Mouse (Mus musculus): Measurements from ENCODE around the gene 1700028P14Rik. TPM values are rescaled to one million over a fixed set of nuclear protein-coding genes. Genes with fewer than 3 reads are reported as not detected.

Gene 1700028P14Rik
- not detected for polyA plus RNA-seq (2012; fragmentation: generic; extraction: Trizol)

DNA sequence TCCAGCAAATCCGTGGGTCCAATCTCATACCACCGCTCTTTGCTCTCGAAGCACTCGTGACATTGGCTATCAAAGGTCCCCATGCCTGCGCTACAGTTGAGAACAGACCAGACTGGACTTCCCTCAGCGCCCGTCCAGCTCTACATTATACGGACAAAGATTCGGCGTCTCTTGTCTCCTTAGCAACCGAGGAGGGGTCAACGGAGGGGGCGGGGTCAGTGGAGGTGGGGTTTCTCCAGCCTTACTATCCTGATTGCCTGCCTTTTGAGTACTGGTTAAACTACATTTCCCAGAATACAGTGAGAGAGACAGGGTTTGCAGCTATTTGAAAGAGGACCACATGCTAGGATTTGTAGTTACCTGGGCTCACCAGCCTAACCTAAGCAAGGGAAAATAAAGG is at the start of gene 1700028P14Rik:
Gene 1700028P14Rik, minus strand, starts transcription at position 169 of the 400 bp plus-strand sequence.
- Histone ChIP-seq H3ac (ENCODE audit: control insufficient read depth, insufficient read length) (no peak within 1 kb of the TSS), H3K36me3 (ENCODE audit: control insufficient read depth, insufficient read depth) (no peaks in the 10 kb centered on the region), H3K27me3 (ENCODE audit: control insufficient read depth, insufficient read depth, insufficient read length) (peaks cover 4% of the 10 kb centered on the region), H3K4me2 (ENCODE audit: low read depth) (no peak within 1 kb of the TSS), H3K79me2 (ENCODE audit: control insufficient read depth, insufficient read depth) (no peaks in the 10 kb centered on the region), H3K4me3 (no peak within 1 kb of the TSS)
- no peak for TF ChIP-seq MYOD1 (IDR thresholded peaks at IDR 0.05; ENCODE audit: control insufficient read depth in 1 of 3, insufficient read length in 2 of 3, low read depth in 2 of 3)
- TF ChIP-seq CEBPB (IDR thresholded peaks at IDR 0.05; ENCODE audit: insufficient read depth, poor library complexity, severe bottlenecking), result no peak
- TF ChIP-seq MAX (IDR thresholded peaks at IDR 0.05; ENCODE audit: low read depth), result no peak
- no peak for TF ChIP-seq TCF12 (IDR thresholded peaks at IDR 0.05; ENCODE audit: insufficient read depth, poor library complexity, severe bottlenecking)
- TF ChIP-seq REST (IDR thresholded peaks at IDR 0.05; ENCODE audit: insufficient read depth, insufficient read length), result no peak
- TF ChIP-seq E2F4 (IDR thresholded peaks at IDR 0.05; ENCODE audit: insufficient read depth), result no peak
- TF ChIP-seq USF1 (IDR thresholded peaks at IDR 0.05; ENCODE audit: low read depth), result no peak
- TF ChIP-seq SRF (IDR thresholded peaks at IDR 0.05; ENCODE audit: control insufficient read depth, insufficient read length, low read depth), result no peak
- no peak for TF ChIP-seq TCF3 (IDR thresholded peaks at IDR 0.05; ENCODE audit: insufficient read length, low read depth)
- no peak for TF ChIP-seq POLR2AphosphoS2 (IDR thresholded peaks at IDR 0.05; ENCODE audit: insufficient read length, low read depth)
- no peak for TF ChIP-seq POLR2A (IDR thresholded peaks at IDR 0.05; ENCODE audit: insufficient read length, low read depth)
- no peak for TF ChIP-seq MYOG (IDR thresholded peaks at IDR 0.05; ENCODE audit: control insufficient read depth in 1 of 3, insufficient read depth in 1 of 3, insufficient read length in 2 of 3, low read depth in 2 of 3)

DNA sequence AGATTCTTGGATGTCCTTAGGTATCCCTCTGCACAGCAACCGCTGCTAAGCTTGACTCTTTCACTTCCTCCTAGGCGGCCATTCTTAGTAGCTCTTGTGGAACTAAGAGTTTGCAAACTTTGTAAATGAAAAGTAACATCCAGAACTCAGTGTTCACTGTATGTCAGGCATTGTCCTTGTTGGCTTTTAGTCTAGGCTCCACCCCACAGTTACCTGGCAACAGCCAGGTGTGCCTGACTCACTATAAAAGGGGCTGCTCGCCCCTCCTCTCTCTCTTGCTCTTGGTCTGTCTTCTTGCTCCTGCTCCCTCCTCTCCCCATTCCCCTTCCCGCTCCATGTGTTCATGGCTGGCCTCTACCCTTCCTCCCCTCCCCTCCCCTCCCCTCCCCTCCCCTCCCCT is 46.5 kb upstream of the 1700028P14Rik start:
- no peaks in the 10 kb centered on the region for H3K36me3 ChIP-seq (ENCODE audit: control insufficient read depth, insufficient read depth)
- no peak overlapping the region for H3K4me2 ChIP-seq (ENCODE audit: low read depth)
- H3K4me3 ChIP-seq, result no peak overlapping the region
- H3K27me3 ChIP-seq (ENCODE audit: control insufficient read depth, insufficient read depth, insufficient read length), result no peaks in the 10 kb centered on the region
- peaks cover 6% of the 10 kb centered on the region for H3K79me2 ChIP-seq (ENCODE audit: control insufficient read depth, insufficient read depth)
- TF ChIP-seq E2F4 (IDR thresholded peaks at IDR 0.05; ENCODE audit: insufficient read depth) (no peak), USF1 (IDR thresholded peaks at IDR 0.05; ENCODE audit: low read depth) (no peak), TCF3 (IDR thresholded peaks at IDR 0.05; ENCODE audit: insufficient read length, low read depth) (no peak), POLR2A (IDR thresholded peaks at IDR 0.05; ENCODE audit: insufficient read length, low read depth) (no peak), REST (IDR thresholded peaks at IDR 0.05; ENCODE audit: insufficient read depth, insufficient read length) (no peak), SRF (IDR thresholded peaks at IDR 0.05; ENCODE audit: control insufficient read depth, insufficient read length, low read depth) (no peak), TCF12 (IDR thresholded peaks at IDR 0.05; ENCODE audit: insufficient read depth, poor library complexity, severe bottlenecking) (no peak), MAX (IDR thresholded peaks at IDR 0.05; ENCODE audit: low read depth) (no peak), CEBPB (IDR thresholded peaks at IDR 0.05; ENCODE audit: insufficient read depth, poor library complexity, severe bottlenecking) (no peak)
- H3ac ChIP-seq (ENCODE audit: control insufficient read depth, insufficient read length), result no peak overlapping the region

DNA sequence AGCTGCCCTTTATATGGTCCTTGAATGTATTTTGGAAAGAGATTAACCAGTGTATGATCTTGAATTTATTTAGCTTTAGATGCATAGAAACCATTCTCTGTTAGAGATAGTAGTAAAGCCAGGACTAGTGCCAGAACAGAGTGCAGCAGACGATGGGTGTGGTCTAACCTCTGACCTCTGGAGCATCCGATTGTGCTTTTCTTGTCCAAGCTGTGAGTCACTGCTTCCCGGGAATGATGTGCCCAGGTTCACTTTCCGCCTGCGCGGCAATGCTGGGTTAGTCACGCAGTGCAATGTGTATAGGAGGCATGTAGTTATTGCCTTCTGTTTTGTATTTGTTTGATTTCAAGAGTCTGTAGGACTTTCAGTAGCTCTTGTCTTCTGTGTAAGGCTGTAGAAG is 45.8 kb upstream of the 1700028P14Rik start:
- Histone ChIP-seq H3K4me3 (no peak overlapping the region), H3K27me3 (ENCODE audit: control insufficient read depth, insufficient read depth, insufficient read length) (no peaks in the 10 kb centered on the region), H3K36me3 (ENCODE audit: control insufficient read depth, insufficient read depth) (no peaks in the 10 kb centered on the region), H3K4me2 (ENCODE audit: low read depth) (no peak overlapping the region), H3ac (ENCODE audit: control insufficient read depth, insufficient read length) (no peak overlapping the region), H3K79me2 (ENCODE audit: control insufficient read depth, insufficient read depth) (peaks cover 10% of the 10 kb centered on the region)
- TF ChIP-seq SRF (IDR thresholded peaks at IDR 0.05; ENCODE audit: control insufficient read depth, insufficient read length, low read depth) (no peak), MYOG (IDR thresholded peaks at IDR 0.05; ENCODE audit: control insufficient read depth in 1 of 3, insufficient read depth in 1 of 3, insufficient read length in 2 of 3, low read depth in 2 of 3) (no peak), MYOD1 (IDR thresholded peaks at IDR 0.05; ENCODE audit: control insufficient read depth in 1 of 3, insufficient read length in 2 of 3, low read depth in 2 of 3) (no peak), POLR2AphosphoS2 (IDR thresholded peaks at IDR 0.05; ENCODE audit: insufficient read length, low read depth) (no peak), REST (IDR thresholded peaks at IDR 0.05; ENCODE audit: insufficient read depth, insufficient read length) (no peak), CEBPB (IDR thresholded peaks at IDR 0.05; ENCODE audit: insufficient read depth, poor library complexity, severe bottlenecking) (no peak), E2F4 (IDR thresholded peaks at IDR 0.05; ENCODE audit: insufficient read depth) (no peak), POLR2A (IDR thresholded peaks at IDR 0.05; ENCODE audit: insufficient read length, low read depth) (no peak), TCF12 (IDR thresholded peaks at IDR 0.05; ENCODE audit: insufficient read depth, poor library complexity, severe bottlenecking) (no peak), TCF3 (IDR thresholded peaks at IDR 0.05; ENCODE audit: insufficient read length, low read depth) (no peak), USF1 (IDR thresholded peaks at IDR 0.05; ENCODE audit: low read depth) (no peak), MAX (IDR thresholded peaks at IDR 0.05; ENCODE audit: low read depth) (no peak)

DNA sequence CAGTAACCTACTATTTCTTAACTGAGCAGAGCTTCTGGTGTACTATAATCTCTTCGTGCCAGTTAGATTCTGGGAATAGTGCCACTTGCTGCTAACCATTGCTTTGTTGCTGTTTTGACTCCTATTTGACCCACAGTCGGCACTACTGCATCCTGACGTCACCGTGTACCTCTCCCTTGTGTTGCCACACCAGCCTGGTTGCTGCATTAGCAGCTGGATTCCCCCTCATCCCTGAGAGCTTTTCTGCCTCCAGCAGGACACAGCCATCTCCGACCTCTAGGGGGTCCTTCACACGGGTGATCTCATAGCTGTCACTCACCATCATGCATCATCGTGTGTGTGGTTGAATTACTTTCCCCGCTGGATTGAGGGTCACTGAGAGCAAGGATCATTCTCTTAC is 45.2 kb upstream of the 1700028P14Rik start:
- H3K36me3 ChIP-seq (ENCODE audit: control insufficient read depth, insufficient read depth), result no peaks in the 10 kb centered on the region
- no peak overlapping the region for H3K4me2 ChIP-seq (ENCODE audit: low read depth)
- no peak overlapping the region for H3K4me3 ChIP-seq
- no peak for TF ChIP-seq POLR2A (IDR thresholded peaks at IDR 0.05; ENCODE audit: insufficient read length, low read depth)
- no peak for TF ChIP-seq CEBPB (IDR thresholded peaks at IDR 0.05; ENCODE audit: insufficient read depth, poor library complexity, severe bottlenecking)
- TF ChIP-seq TCF3 (IDR thresholded peaks at IDR 0.05; ENCODE audit: insufficient read length, low read depth), result no peak
- no peak for TF ChIP-seq SRF (IDR thresholded peaks at IDR 0.05; ENCODE audit: control insufficient read depth, insufficient read length, low read depth)
- no peak for TF ChIP-seq POLR2AphosphoS2 (IDR thresholded peaks at IDR 0.05; ENCODE audit: insufficient read length, low read depth)
- no peak overlapping the region for H3ac ChIP-seq (ENCODE audit: control insufficient read depth, insufficient read length)
- no peaks in the 10 kb centered on the region for H3K27me3 ChIP-seq (ENCODE audit: control insufficient read depth, insufficient read depth, insufficient read length)
- peaks cover 15% of the 10 kb centered on the region for H3K79me2 ChIP-seq (ENCODE audit: control insufficient read depth, insufficient read depth)

DNA sequence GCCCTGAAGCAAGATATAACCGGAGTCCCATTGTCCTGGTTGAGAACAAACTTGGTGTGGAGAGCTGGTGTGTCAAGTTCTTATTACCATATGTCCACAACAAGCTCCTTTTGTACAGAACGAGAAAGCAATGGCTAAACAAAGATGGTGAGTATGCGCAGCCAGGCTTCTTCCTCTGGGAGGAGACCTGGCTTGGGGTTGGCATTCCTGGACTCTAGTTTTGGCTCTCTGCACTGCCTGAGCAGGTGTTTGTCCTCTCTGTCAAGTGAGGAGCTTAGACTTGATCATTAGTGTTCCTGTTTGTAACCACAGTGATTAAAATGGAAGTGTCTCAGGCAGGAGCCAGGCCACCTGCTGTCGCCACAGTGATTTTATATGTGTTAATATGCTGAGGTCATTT is 41.7 kb upstream of the 1700028P14Rik start:
- Histone ChIP-seq H3K27me3 (ENCODE audit: control insufficient read depth, insufficient read depth, insufficient read length) (no peaks in the 10 kb centered on the region), H3K4me2 (ENCODE audit: low read depth) (no peak overlapping the region), H3K79me2 (ENCODE audit: control insufficient read depth, insufficient read depth) (peaks cover 39% of the 10 kb centered on the region), H3K4me3 (no peak overlapping the region), H3K36me3 (ENCODE audit: control insufficient read depth, insufficient read depth) (no peaks in the 10 kb centered on the region), H3ac (ENCODE audit: control insufficient read depth, insufficient read length) (no peak overlapping the region)
- TF ChIP-seq MYOG (IDR thresholded peaks at IDR 0.05; ENCODE audit: control insufficient read depth in 1 of 3, insufficient read depth in 1 of 3, insufficient read length in 2 of 3, low read depth in 2 of 3), result peak in 2 of 3 experiments; percentile 29 to 56
- no peak for TF ChIP-seq TCF12 (IDR thresholded peaks at IDR 0.05; ENCODE audit: insufficient read depth, poor library complexity, severe bottlenecking)
- TF ChIP-seq CEBPB (IDR thresholded peaks at IDR 0.05; ENCODE audit: insufficient read depth, poor library complexity, severe bottlenecking), result no peak
- TF ChIP-seq MYOD1 (IDR thresholded peaks at IDR 0.05; ENCODE audit: control insufficient read depth in 1 of 3, insufficient read length in 2 of 3, low read depth in 2 of 3), result peak in 2 of 3 experiments; percentile 32 to 50

Data from myocyte (in vitro differentiated cells).